Mouse (Mus musculus) urinary bladder, adult 18-20 months (tissue): ENCODE measurements around the gene Rad51ap1.

Experiments used
- DNase-seq, 2 experiments: peaks; one replicate each; pipeline ENCODE4 v3.0.0; 2022; ENCODE audit warnings: low spot score in 2 of 2, mixed read lengths in 2 of 2

The Rad51ap1 gene

DNA sequence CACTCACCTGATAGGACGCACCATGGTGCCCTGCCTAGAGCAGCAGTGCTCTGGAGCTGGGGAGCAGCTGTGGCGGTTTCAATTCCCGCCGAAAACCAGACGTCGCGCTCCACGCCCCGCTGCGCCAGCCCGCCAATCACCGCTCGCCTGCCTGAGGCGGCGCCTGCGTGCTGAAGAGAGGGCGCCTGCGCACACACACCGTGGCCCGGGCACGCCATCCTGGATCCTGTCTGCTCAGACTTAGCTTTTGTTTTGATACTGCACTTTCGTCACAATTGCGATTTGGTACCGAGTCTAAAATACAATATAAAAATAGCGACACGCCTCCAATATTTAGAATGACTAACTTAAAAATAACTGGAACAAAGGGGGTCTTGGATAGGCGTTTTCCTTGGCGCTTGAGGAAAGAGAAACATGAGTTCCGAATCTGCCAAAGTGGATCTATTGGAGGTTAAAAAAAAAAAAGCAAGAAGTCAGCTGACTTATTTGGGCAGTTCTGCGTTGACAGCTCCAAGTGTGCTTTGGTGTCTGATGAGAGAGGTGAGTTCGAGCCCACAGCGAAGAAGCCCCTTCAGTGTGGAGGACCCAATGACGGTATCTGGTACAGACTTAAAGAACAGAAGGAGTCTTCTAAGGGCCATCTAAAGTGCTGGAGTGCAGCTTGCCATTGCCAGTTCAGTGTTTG is at the start of gene Rad51ap1, which contains the start of gene D6Wsu163e:
TSS of gene Rad51ap1 (minus strand) at position 101 of the 685 bp plus-strand sequence.
TSS of gene D6Wsu163e (plus strand) at position 476 of the 685 bp plus-strand sequence.
- DNase-seq = peak; percentile 79 to 90

- no peak for DNase-seq
Measured at GRCm38 (mm10) chr6:126981539-126982234, 42.3 kb upstream of the Rad51ap1 start.

GRCm38 (mm10) chr6:126966241-126967026 is 27.0 kb upstream of the Rad51ap1 start:
- no peak for DNase-seq

DNA sequence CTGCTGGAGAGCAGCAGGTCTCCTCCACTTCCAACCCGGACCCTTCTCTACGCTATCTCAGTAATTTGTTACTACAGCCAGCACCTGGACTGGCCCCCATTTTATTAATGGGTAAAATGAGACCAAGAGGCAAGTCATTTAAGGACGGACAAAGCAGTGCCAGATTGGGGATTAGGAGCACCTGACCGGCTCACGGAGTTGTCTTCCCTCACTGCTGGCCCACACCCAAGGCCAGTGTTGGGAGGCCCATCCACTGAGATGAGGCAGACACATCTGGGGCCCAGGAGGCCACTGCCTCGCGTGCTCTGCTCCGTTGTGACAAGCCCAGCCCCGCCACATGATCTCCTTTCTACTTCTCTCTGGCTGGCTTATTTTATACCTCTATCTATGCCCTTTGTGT is 24.0 kb upstream of the Rad51ap1 start:
- DNase-seq = no peak

DNA sequence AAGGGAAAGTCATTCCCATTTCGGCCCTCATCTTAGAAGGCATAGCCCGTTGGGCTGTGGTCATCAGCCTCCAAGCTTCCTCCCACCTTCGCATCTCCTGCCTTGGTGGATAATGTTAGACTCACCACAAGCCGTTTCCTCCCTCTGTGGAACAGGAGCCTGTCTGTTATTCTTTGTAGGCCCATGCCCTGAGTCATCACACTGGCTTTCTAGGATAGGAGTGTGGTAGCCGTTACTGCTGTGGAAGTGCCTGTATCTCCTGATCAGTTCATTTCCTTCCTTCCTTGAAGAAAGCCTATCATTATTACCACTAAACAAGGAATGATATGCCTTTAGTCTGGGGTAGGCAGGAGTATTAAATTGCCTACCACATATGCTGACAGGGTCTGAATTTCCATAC is 23.3 kb upstream of the Rad51ap1 start:
- DNase-seq = no peak

GRCm38 (mm10) chr6:126961371-126962018 is 22.1 kb upstream of the Rad51ap1 start:
- DNase-seq = no peak

- DNase-seq = peak; percentile 27 to 55
Measured at GRCm38 (mm10) chr6:126955734-126956133, 16.3 kb upstream of the Rad51ap1 start.

DNA sequence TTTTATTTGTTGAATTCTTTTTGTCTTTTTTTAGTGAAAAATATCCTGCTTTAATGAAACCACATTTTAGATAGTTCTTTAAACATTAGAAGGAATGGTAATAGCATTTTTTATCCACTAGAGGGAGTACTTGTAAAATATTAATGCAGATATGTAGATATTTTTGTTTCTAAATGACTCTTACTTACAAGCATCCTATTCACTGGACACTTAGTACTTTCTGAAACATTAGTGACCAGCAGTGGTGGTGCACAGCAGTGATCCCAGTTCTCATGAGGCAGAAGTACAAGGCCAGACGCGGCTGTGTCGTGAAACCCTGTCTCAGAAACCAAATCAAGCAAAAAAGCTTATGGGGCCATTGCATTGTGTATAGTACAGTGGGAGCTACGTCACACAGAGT is 8.9 kb upstream of the Rad51ap1 start:
- DNase-seq = no peak

DNA sequence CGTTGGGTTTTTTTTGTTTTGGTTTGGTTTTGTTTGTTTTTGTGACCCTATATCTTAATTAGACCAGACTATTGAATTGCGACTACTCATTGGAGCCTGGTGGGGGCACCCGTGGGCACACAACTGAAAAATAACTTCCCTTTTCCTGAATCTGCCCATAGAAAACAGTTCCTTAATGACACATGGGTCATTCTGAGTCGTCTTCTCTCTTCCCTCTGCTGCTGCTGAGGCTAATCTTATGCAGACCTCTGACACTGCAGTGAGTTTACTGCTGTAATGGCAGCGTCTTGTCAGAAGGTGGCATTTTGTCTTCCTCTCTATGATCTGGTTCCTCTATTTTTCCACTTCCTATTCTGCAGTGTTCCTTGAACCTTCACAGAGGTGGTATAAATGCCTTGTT is 1.1 kb upstream of the Rad51ap1 start:
- no peak for DNase-seq

DNA sequence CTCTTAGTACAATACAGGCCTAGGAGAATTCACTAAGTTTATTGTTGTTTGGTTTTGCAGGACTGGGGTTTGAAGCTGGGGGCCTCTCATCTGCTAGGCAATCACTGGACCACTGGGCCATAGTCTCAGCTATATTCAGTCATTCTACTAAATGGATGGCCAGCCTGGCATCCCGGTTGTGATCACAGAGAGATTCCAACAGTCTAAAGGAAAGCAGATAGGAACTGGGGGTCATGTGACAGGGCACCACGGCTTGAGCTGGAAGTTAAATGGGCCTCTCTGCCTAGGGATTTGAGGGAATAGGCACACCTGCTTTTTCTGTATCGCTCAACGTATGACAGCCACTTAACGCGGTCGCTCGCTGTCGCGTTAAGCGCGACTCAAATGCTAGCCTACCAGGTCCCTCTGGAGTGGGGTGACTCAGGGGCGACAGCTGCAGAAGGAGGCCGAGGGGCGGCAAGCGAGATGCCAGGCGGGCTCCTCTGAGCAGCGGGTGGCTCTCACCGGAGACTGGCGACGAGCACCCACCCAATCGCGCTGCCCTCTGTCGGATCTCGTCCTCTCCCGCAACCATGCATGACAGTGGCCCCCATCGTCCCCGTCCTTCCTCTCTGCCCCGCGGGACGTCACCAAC is 417 bp downstream of the Rad51ap1 start:
- no peak for DNase-seq

DNA sequence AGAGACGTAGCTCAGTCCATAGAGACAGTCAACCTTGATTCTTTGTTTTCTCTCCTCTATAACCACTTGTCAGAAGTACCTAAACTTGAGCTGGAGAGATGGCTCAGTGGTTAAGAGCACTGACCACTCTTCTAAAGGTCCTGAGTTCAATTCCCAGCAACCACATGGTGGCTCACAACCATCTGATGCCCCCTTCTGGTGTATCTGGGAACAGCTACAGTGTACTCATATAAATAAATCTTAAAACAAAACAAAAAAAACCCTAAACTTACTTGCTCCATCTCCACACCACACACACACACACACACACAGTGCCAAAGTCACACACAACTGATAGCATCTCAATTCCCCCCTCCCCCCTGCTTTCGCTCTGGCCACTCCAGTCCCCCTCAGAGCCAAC is 1.3 kb downstream of the Rad51ap1 start:
- no peak for DNase-seq

- no peak for DNase-seq
Measured at GRCm38 (mm10) chr6:126932896-126933295, 6.5 kb downstream of the Rad51ap1 start.

DNA sequence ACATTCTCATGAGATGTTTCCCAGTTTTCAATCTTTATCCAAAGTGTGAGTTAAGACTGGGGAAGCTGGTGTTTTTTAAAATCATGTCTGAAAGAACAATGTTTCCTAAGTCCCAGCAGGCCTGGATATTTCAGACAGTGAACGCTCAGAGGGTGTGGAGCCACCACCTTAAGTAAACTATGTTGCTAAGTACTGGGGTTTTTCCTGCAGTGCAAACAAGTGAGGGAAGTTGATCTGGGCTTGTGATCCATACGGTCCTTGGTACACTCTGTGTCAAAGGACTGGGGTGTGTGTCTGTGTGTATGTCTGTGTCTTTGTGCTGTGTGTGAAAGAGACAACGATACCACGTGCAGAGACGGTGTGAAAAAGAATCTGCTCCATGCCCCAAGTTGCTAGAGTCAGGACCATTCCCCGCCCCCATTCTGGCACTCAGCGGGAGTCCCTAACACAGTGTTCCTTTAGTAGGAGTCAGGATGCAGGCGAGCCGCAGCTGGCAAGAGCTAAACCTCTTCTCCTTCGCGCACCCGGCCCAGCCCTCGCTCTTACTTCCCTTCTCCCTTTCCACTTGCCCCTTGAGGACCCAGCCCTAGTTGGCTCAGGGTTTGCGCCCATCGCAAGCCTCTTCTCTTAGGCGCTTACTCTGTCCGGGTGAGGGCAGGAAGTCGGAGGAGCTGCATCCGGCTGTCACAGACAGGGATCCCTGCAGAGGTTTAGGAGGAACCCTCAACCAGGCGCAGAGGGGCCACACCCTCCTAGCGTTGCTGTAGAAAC is 18.1 kb downstream of the Rad51ap1 start, which contains the start of gene Dyrk4:
TSS of gene Dyrk4 (minus strand) at position 729 of the 771 bp plus-strand sequence.
- peak; percentile 3 to 29 for DNase-seq

DNA sequence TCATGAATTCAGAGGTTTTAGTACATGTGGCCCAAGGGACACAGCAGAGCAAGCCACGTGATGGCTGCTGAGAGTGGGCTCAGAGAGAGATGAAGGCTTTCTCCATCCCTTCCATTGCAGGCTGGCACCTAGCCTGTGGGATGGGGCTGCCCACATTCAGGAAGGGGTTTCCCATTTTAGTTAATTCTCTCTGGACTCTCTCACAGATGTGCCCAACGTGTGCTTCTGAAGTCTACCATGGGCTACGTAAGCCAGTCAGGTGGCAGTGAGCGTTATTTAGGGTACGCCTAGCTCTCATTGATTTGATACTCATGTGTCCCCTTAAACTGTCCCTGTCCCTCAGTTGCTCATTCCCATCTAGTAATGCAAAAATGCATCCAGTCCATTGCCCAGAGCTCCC is 24.5 kb downstream of the Rad51ap1 start:
- DNase-seq = no peak

DNA sequence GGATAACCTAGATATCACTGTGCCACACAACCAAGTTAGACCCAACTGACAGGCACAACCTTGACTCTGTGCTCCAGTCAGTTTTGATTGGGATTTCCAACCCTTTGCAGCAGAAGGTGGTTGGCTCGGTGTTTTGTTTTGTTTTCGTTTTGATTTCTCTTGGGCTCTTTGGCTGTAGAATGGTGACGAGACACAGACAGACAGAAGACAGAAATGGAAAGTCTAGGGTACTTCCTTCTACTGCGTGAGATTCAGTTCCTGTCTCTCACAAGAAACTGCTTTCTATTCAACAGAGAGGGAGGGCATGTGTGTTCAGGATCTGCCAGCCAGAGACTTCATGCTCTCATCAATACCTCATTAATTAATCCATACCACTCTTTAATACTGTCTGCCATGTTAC is 28.7 kb downstream of the Rad51ap1 start:
- DNase-seq = no peak

DNA sequence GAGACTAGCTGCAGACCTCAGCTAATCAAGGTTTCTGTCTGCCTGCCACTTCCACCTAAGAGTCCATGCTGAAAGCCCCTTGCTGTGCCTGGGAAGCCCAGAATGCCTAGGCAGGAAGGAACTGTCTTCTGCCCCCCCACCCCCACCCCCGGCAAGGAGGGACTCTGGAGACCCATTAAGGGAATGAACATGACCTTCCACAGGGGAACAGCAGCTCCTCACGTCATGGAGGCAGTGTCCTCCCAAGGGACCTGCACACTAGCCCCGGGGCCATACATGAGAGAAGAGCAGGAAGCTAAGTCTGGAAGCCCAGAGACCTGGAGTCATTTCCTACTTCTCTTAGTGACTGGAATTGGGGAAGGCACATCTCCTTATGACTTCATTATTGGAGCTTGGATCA is 31.5 kb downstream of the Rad51ap1 start:
- DNase-seq = no peak

DNA sequence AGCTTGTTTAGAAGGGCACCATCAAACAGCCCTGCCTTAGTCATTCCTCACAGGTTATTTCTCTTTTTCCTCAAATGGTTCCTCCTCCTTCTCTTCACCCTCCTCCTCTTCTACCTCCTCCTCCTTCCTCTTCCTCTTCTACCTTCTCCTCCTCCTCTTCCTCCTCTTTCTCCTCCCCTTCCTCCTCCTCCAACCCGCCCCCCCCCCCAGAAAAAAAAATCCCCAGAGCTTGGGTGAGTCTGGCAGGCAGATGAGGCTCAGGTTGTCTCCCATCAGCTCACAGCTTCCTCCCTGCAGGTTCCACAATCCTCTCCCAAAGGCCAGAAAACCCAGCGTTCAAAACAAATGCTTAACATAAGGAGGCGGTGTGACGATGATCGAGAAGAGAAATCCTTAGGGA is 32.0 kb downstream of the Rad51ap1 start:
- no peak for DNase-seq

- no peak for DNase-seq
Measured at GRCm38 (mm10) chr6:126877118-126877517, 62.3 kb downstream of the Rad51ap1 start.
